Mouse (Mus musculus): ENCODE results near the gene Trpm5. TPM values are rescaled to one million over a fixed set of nuclear protein-coding genes. Genes with fewer than 3 reads are reported as not detected.
A peak's percentile ranks its signal among the peaks of the same experiment; 100 is the strongest.

The Trpm5 gene
- polyA plus RNA-seq, 1 experiment from 2014 or later = 1.6 TPM

DNA sequence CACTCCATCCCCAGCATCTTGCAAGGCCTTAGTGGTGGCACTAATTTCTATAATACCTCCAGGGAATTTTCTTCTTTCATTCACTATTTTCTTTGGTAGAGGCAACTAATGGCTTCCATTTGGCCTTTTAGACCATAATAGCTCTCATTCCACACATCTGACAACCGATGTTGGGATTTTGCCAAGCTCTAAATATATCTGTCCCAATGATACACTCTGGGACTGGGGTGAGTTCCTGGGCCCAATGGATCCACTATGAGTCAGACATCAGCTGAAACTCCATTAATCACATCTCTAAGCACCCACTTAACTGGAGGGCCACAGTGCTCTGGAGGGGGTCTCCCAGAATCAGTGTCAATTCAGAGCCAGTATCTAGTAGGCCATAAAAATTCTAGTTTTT, 62.6 kb downstream of the Trpm5 start:
- no peak for TF ChIP-seq CTCF (IDR thresholded peaks at IDR 0.05)
- no peaks in the 10 kb centered on the region for H3K27me3 ChIP-seq
- DNase-seq (ENCODE audit: low read depth, low spot score) (peak; percentile 75), ATAC-seq (peak; percentile 89)
- POLR2A ChIA-PET = interaction anchor here (0.6 to 1.6 kb wide), 3 partner anchors 16 to 50 kb away, joined by 3 to 6 read pairs (median 6); no protein-coding TSS in a partner anchor
- CTCF ChIA-PET = interaction anchor here (1.0 kb wide), 1 partner anchor 54 kb away, joined by 3 read pairs; no protein-coding TSS in a partner anchor
- in situ Hi-C loops (cut with MboI; ENCODE audit: low pct_unique_long_range_greater_than_20kb) = no loop called here

GRCm38 (mm10) chr7:143027196-143027595, 67.2 kb downstream of the Trpm5 start:
- ATAC-seq = no peak
- CTCF ChIA-PET = no interaction called here
- no peaks in the 10 kb centered on the region for H3K27me3 ChIP-seq
- in situ Hi-C loops (cut with MboI; ENCODE audit: low pct_unique_long_range_greater_than_20kb) = no loop called here
- TF ChIP-seq CTCF (IDR thresholded peaks at IDR 0.05) = no peak
- DNase-seq (ENCODE audit: low read depth, low spot score) = no peak
- POLR2A ChIA-PET = no interaction called here

DNA sequence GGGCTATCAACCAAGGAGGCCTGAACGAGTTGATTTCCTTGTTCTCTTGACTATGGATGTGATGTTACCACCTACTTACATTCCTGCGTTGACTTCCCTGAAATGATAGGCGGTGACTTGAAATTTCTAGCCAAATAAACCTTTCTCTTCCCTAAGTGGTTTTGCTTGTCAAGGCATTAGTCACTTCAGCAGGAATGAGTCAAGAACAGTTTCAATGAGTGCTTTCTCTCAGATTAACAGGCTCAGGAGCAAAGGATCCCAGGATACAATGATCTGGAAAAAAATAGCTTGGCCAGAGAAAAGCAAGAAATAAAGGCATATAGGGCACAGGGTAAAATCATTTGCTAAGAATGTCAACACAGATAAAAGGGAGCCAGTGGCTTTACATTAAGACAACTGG, 68.9 kb downstream of the Trpm5 start:
- ATAC-seq = no peak
- ChIA-PET POLR2A (no interaction called here), CTCF (no interaction called here)
- no peak for TF ChIP-seq CTCF (IDR thresholded peaks at IDR 0.05)
- no peak for DNase-seq (ENCODE audit: low read depth, low spot score)
- H3K27me3 ChIP-seq = no peaks in the 10 kb centered on the region
- in situ Hi-C loops (cut with MboI; ENCODE audit: low pct_unique_long_range_greater_than_20kb) = no loop called here

DNA sequence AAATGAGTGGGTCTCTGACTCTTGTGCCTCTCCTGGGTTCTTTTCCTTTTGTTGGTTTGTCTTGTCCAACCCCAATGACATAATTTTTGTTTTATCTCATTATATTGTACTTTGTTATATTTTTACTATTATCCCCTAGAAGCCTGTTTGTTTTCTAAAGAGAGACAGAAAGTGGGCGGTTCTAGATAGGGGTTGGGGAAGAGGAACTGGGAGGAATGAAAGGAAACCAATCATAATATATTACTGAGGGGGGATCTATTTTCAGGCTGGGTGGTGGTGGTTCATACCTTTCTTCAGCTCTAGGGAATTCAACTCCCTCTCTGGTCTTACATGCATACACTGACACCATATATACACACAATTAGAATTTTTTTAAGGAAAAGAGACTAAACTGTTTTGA, 70.1 kb downstream of the Trpm5 start:
- CTCF ChIA-PET = no interaction called here
- ATAC-seq (no peak), DNase-seq (ENCODE audit: low read depth, low spot score) (no peak)
- H3K27me3 ChIP-seq = no peaks in the 10 kb centered on the region
- POLR2A ChIA-PET = no interaction called here
- in situ Hi-C loops (cut with MboI; ENCODE audit: low pct_unique_long_range_greater_than_20kb) = loop anchor here (25.0 kb wide), 1 partner anchor 637 kb away; the partner anchor contains the start of genes Ctsd and Gm49369
- no peak for TF ChIP-seq CTCF (IDR thresholded peaks at IDR 0.05)

- ATAC-seq = no peak
- no peak for TF ChIP-seq CTCF (IDR thresholded peaks at IDR 0.05)
- POLR2A ChIA-PET = no interaction called here
- no peak for DNase-seq (ENCODE audit: low read depth, low spot score)
- CTCF ChIA-PET = interaction anchor here (1.4 kb wide), 1 partner anchor 15 kb away, joined by 3 read pairs; no protein-coding TSS in a partner anchor
- in situ Hi-C loops (cut with MboI; ENCODE audit: low pct_unique_long_range_greater_than_20kb) = loop anchor here (25.0 kb wide), 1 partner anchor 636 kb away; the partner anchor contains the start of genes Ctsd and Gm49369
- H3K27me3 ChIP-seq = no peaks in the 10 kb centered on the region
Observed at GRCm38 (mm10) chr7:143023499-143023898, 70.9 kb downstream of the Trpm5 start.

DNA sequence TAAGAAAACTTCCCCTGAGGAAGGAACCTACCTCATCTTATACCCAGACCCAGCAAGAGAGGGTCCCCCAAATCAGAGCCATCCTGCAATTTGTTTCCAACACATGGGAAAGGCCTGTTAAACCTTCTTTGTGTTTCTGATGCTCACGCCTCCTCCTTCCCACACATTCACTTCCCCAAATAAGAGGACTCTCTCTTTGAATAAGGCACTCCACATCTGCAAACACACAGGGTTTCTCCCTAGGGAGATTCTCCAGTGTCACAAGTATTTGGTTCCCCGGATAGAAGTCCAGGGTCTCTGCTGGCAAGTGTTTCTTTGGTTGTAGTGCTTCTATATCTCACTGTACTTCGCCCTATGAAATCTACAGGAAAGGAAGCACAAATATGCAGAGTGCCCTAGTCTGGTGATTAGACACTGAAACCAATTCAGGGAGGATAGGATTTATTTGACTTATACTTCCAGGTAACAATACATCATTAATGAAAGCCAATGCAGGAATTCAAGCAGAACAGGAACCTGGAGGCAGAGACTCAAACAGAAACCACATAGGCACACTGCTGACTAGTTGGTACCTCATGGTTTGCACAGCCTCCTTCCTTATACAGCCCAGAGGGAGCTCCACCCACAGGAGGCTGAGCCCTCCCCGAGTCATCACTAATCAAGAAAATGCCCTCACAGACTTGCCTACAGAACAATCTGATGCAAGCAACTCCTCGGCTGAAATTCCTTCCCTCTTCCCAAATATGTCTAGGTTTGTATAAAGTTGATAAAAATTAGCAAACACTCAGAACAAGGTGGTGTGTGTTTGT, 72.9 kb downstream of the Trpm5 start:
- no peaks in the 10 kb centered on the region for H3K27me3 ChIP-seq
- TF ChIP-seq CTCF (IDR thresholded peaks at IDR 0.05) = no peak
- no peak for ATAC-seq
- POLR2A ChIA-PET = no interaction called here
- DNase-seq (ENCODE audit: low read depth, low spot score) = no peak
- in situ Hi-C loops (cut with MboI; ENCODE audit: low pct_unique_long_range_greater_than_20kb) = loop anchor here (25.0 kb wide), 1 partner anchor 634 kb away; the partner anchor contains the start of genes Ctsd and Gm49369
- CTCF ChIA-PET = no interaction called here

- ChIA-PET CTCF (no interaction called here), POLR2A (no interaction called here)
- ATAC-seq (no peak), DNase-seq (ENCODE audit: low read depth, low spot score) (no peak)
- H3K27me3 ChIP-seq = no peaks in the 10 kb centered on the region
- TF ChIP-seq CTCF (IDR thresholded peaks at IDR 0.05) = no peak
- in situ Hi-C loops (cut with MboI; ENCODE audit: low pct_unique_long_range_greater_than_20kb) = loop anchor here (25.0 kb wide), 1 partner anchor 633 kb away; the partner anchor contains the start of genes Ctsd and Gm49369
Observed at GRCm38 (mm10) chr7:143020764-143021163, 73.7 kb downstream of the Trpm5 start.

- in situ Hi-C loops (cut with MboI; ENCODE audit: low pct_unique_long_range_greater_than_20kb) = loop anchor here (25.0 kb wide), 1 partner anchor 633 kb away; the partner anchor contains the start of genes Ctsd and Gm49369
- POLR2A ChIA-PET = no interaction called here
- H3K27me3 ChIP-seq = no peaks in the 10 kb centered on the region
- DNase-seq (ENCODE audit: low read depth, low spot score) (no peak), ATAC-seq (no peak)
- CTCF ChIA-PET = no interaction called here
- no peak for TF ChIP-seq CTCF (IDR thresholded peaks at IDR 0.05)
Observed at GRCm38 (mm10) chr7:143020040-143020439, 74.4 kb downstream of the Trpm5 start.

Other genes with a start within 250 kb of the Trpm5 start
- gene Th, start 163.5 kb downstream of the Trpm5 start, polyA plus RNA-seq (2021) = not detected
- gene Ascl2, start 125.4 kb downstream of the Trpm5 start, polyA plus RNA-seq (2021) = 0.08 TPM
- 0.14 TPM for gene Tspan32, start 89.6 kb downstream of the Trpm5 start, polyA plus RNA-seq (2021)
- 622 TPM for gene Cd81, start 41.9 kb downstream of the Trpm5 start, polyA plus RNA-seq (2021)
- 42.0 TPM for gene Tssc4, start 25.4 kb downstream of the Trpm5 start, polyA plus RNA-seq (2021)
- 0.05 TPM for gene Kcnq1, start 11.7 kb upstream of the Trpm5 start, polyA plus RNA-seq (2021)